Mouse (Mus musculus) mesoderm, embryonic 11.5 days (tissue): ENCODE measurements around the gene Olfr894.
"Not testable (repeated sequence)": the region's sequence is repeated elsewhere in the genome, so short reads cannot be mapped to it uniquely, and the experiment has no call there.

Source experiments
- DNase-seq: peaks from one replicate; pipeline ENCODE4 v3.0.0-alpha.2; 2012; ENCODE audit warnings: low read depth, low spot score

The Olfr894 gene

GRCm38 (mm10) chr9:38217755-38218154 is at the start of gene Olfr894:
TSS of gene Olfr894 (plus strand) at chr9:38218055.
- no peak for DNase-seq

- not testable (repeated sequence) for DNase-seq
Measured at GRCm38 (mm10) chr9:38168341-38168740, 49.5 kb upstream of the Olfr894 start.

- DNase-seq = no peak
Measured at GRCm38 (mm10) chr9:38180721-38181120, 37.1 kb upstream of the Olfr894 start, which contains the start of gene Olfr891. TSS of gene Olfr891 (minus strand) at chr9:38180821.

GRCm38 (mm10) chr9:38208065-38208464 is 9.8 kb upstream of the Olfr894 start, which contains the start of gene Olfr893:
TSS of gene Olfr893 (plus strand) at chr9:38208365.
- no peak for DNase-seq

- DNase-seq = no peak
Measured at GRCm38 (mm10) chr9:38252474-38252873, 34.6 kb downstream of the Olfr894 start, which contains the start of gene Olfr143. TSS of gene Olfr143 (plus strand) at chr9:38252774.

- DNase-seq = no peak
Measured at GRCm38 (mm10) chr9:38267551-38267950, 49.7 kb downstream of the Olfr894 start, which contains the start of gene Olfr895. TSS of gene Olfr895 (plus strand) at chr9:38267851.
